In the genomic region with DNA sequence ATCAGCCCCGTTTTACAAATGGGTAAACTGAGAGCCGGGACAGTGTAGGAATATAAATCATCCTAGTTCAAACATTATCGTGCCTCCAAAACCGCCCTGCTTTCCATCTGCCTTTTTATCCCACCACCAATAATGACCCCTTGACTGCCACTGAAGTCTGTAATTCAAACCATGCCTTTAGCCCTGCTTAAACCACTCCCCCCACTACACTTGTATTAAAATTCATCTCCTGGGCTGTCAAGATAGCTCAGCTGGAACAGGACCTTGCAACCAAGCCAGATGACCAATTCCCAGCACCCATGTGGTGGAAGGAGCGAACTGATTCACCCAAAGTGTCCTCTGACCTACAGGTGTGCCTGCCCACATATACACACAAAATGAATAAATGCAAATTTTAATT, we compare ENCODE assay signal across 8 mouse cellular contexts. TPM values are rescaled to one million over a fixed set of nuclear protein-coding genes. Genes with fewer than 3 reads are reported as not detected.
DNase-seq lines count a peak whose midpoint lies in the region; ATAC-seq and TF ChIP-seq lines count a peak whose summit lies in the region.

No protein-coding gene starts in this region.

- no peak for DNase-seq in heart, postnatal 25 days (ENCODE audit: low spot score)
- no peak for DNase-seq in midbrain, embryonic 10.5 days (ENCODE audit: low spot score)
- no peak for DNase-seq in layer of hippocampus, adult 18-20 months (ENCODE audit: low spot score in 2 of 2)
- DNase-seq in yolk sac, embryonic 10.5 days (ENCODE audit: low spot score): no peak
- no peak for DNase-seq in urinary bladder, postnatal 14 days (ENCODE audit: low spot score)

- H3K36me3 ChIP-seq in heart, embryonic 12.5 days: peaks cover 2% of the 10 kb centered on the region
- 0 out of 2 replicates have a peak, but pooled peaks cover 2% of the 10 kb centered on the region for H3K36me3 ChIP-seq in hindbrain, embryonic 12.5 days
- H3K36me3 ChIP-seq in midbrain, embryonic 10.5 days: peaks cover 2% of the 10 kb centered on the region; the same call in 1 of the 2 replicates

- no peak for ATAC-seq in heart, embryonic 12.5 days (ENCODE audit: insufficient number of reproducible peaks, low FRiP score)
- ATAC-seq in hindbrain, embryonic 12.5 days (ENCODE audit: low FRiP score): peak; percentile 49; the same call in 1 of the 2 replicates

- no peaks in the 10 kb centered on the region for H3K27me3 ChIP-seq in heart, embryonic 12.5 days (replicated peaks)
- no peaks in the 10 kb centered on the region for H3K27me3 ChIP-seq in hindbrain, embryonic 12.5 days
- no peaks in the 10 kb centered on the region for H3K27me3 ChIP-seq in midbrain, embryonic 10.5 days (ENCODE audit: low read depth, poor library complexity, severe bottlenecking)

- peak overlapping the region; percentile 14; the same call in 1 of the 2 replicates for H3K4me2 ChIP-seq in heart, embryonic 12.5 days
- peak overlapping the region; percentile 13; the same call in 1 of the 2 replicates for H3K4me2 ChIP-seq in hindbrain, embryonic 12.5 days (replicated peaks)

- no peak for TF ChIP-seq POLR2A in bone marrow, adult 2 months (IDR thresholded peaks at IDR 0.05; ENCODE audit: borderline replicate concordance, control insufficient read depth, low read depth, low read length)

- no peak for TF ChIP-seq CTCF in bone marrow, adult 2 months (IDR thresholded peaks at IDR 0.05; ENCODE audit: control insufficient read depth, insufficient read depth, low read length)

- H3K4me3 ChIP-seq in heart, embryonic 12.5 days: peak overlapping the region; percentile 97
- H3K4me3 ChIP-seq in bone marrow, adult 2 months (replicated peaks; ENCODE audit: control insufficient read depth, low read depth, low read length): no peak overlapping the region
- peak overlapping the region; percentile 83; the same call in 1 of the 2 replicates for H3K4me3 ChIP-seq in hindbrain, embryonic 12.5 days
- H3K4me3 ChIP-seq in midbrain, embryonic 10.5 days: peak overlapping the region; percentile 96

- no peaks in the 10 kb centered on the region for H3K9me3 ChIP-seq in heart, embryonic 12.5 days (replicated peaks)
- no peaks in the 10 kb centered on the region for H3K9me3 ChIP-seq in hindbrain, embryonic 12.5 days (replicated peaks)
- no peaks in the 10 kb centered on the region for H3K9me3 ChIP-seq in midbrain, embryonic 10.5 days (replicated peaks)

- no peak overlapping the region for H3K27ac ChIP-seq in heart, embryonic 12.5 days (ENCODE audit: poor library complexity, severe bottlenecking)
- H3K27ac ChIP-seq in bone marrow, adult 2 months (ENCODE audit: control insufficient read depth, insufficient read depth, low read depth, low read length, poor library complexity): peak overlapping the region; percentile 76; the same call in 1 of the 2 replicates
- no peak overlapping the region for H3K27ac ChIP-seq in hindbrain, embryonic 12.5 days
- no peak overlapping the region for H3K27ac ChIP-seq in midbrain, embryonic 10.5 days (replicated peaks)

- WGBS in heart, embryonic 12.5 days: 20% methylated on average over 5 of the region's 5 CpGs
- 24% methylated on average over 5 of the region's 5 CpGs for WGBS in bone marrow, adult 2 months
- 25% methylated on average over 5 of the region's 5 CpGs for WGBS in hindbrain, embryonic 12.5 days
- 22% methylated on average over 5 of the region's 5 CpGs for WGBS in midbrain, embryonic 10.5 days

- H3K4me1 ChIP-seq in heart, embryonic 12.5 days (replicated peaks): peaks cover 19% of the 10 kb centered on the region
- peaks cover 5% of the 10 kb centered on the region; the same call in 1 of the 2 replicates for H3K4me1 ChIP-seq in bone marrow, adult 2 months (ENCODE audit: control insufficient read depth, insufficient read depth, low read length)
- H3K4me1 ChIP-seq in hindbrain, embryonic 12.5 days: peaks cover 9% of the 10 kb centered on the region
- peaks cover 11% of the 10 kb centered on the region for H3K4me1 ChIP-seq in midbrain, embryonic 10.5 days

- intact Hi-C loops in heart, postnatal 25 days (cut with DNase I): no loop called here

- peak overlapping the region; percentile 95; the same call in 1 of the 2 replicates for H3K9ac ChIP-seq in heart, embryonic 12.5 days
- peak overlapping the region; percentile 83; the same call in 1 of the 2 replicates for H3K9ac ChIP-seq in hindbrain, embryonic 12.5 days

RNA-seq across cellular contexts. Expression of a gene that starts 0.4 kb away (rescaled TPM):
- 7.6 and 9.5 TPM in 2 replicates for polyA plus RNA-seq in heart, embryonic 12.5 days (2016; fragmentation: Nextera tagmentation; extraction: Ambion mirVana)
- total RNA-seq in heart, postnatal 25 days (2021): 10 to 100 TPM; 61.5 to 64.3 TPM
- polyA plus RNA-seq in bone marrow, adult 2 months (2011; ENCODE audit: insufficient read depth, insufficient read length, low replicate concordance, missing spikeins): 18.2 and 35.3 TPM in 2 replicates
- polyA plus RNA-seq in hindbrain, embryonic 12.5 days (2016; fragmentation: Nextera tagmentation; extraction: Ambion mirVana): 6.7 and 7.2 TPM in 2 replicates
- 3.0 and 3.4 TPM in 2 replicates for polyA plus RNA-seq in midbrain, embryonic 10.5 days (2016; fragmentation: Nextera tagmentation; extraction: Ambion mirVana)
- 10 to 100 TPM; 62.2 to 72.8 TPM for total RNA-seq in layer of hippocampus, adult 18-20 months (2021)

RNA-seq across cellular contexts. Expression of a gene that starts 51.5 kb away (rescaled TPM):
- polyA plus RNA-seq in heart, embryonic 12.5 days (2016; fragmentation: Nextera tagmentation; extraction: Ambion mirVana): 3.8 and 4.1 TPM in 2 replicates
- 1 to 10 TPM; 5.3 to 5.5 TPM for total RNA-seq in heart, postnatal 25 days (2021)
- 3.6 and 14.0 TPM in 2 replicates for polyA plus RNA-seq in bone marrow, adult 2 months (2011; ENCODE audit: insufficient read depth, insufficient read length, low replicate concordance, missing spikeins)
- polyA plus RNA-seq in hindbrain, embryonic 12.5 days (2016; fragmentation: Nextera tagmentation; extraction: Ambion mirVana): 2.6 and 3.4 TPM in 2 replicates
- polyA plus RNA-seq in midbrain, embryonic 10.5 days (2016; fragmentation: Nextera tagmentation; extraction: Ambion mirVana): 2.6 and 3.0 TPM in 2 replicates
- 1 to 10 TPM; 2.8 to 3.4 TPM for total RNA-seq in layer of hippocampus, adult 18-20 months (2021)
